Mouse (Mus musculus): ENCODE measurements at regions not wholly inside any gene's neighbourhood (a gene's known extent, or its start where the extent isn't known, plus 50 kb on each side); places are given as distances from the start of the nearest gene placed in this dataset.

DNA sequence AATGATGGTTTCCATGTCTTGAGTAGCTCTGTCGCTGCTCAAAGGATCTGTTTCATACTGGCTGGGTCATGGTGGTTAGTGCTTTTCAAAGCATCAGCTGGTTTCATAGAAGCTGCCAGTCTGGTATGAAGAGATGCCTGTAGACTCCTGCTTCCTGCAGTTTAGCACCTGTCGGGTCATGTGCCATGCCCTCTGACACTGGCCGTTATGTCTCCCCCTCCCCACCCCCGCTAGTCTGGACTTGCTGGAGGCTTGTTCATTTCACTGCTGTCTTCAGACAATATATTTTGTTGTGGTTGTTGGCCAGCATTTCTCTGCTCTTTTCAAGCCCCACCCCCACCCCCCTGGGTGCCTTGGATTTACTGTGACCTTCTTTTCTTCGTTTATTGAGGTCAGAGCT, 450.1 kb downstream of the Tcerg1l start:
- H3K4me1 ChIP-seq (ENCODE audit: control insufficient read depth, insufficient read depth, low read length), result no peaks in the 10 kb centered on the region
- no peak overlapping the region for H3K27ac ChIP-seq (ENCODE audit: control insufficient read depth, insufficient read depth, low read depth, low read length, poor library complexity)
- H3K4me3 ChIP-seq (replicated peaks; ENCODE audit: control insufficient read depth, low read depth, low read length), result no peak overlapping the region
- WGBS, result 58% methylated on average over 5 of the region's 5 CpGs
- TF ChIP-seq CTCF (IDR thresholded peaks at IDR 0.05; ENCODE audit: control insufficient read depth, insufficient read depth, low read length), result no peak

DNA sequence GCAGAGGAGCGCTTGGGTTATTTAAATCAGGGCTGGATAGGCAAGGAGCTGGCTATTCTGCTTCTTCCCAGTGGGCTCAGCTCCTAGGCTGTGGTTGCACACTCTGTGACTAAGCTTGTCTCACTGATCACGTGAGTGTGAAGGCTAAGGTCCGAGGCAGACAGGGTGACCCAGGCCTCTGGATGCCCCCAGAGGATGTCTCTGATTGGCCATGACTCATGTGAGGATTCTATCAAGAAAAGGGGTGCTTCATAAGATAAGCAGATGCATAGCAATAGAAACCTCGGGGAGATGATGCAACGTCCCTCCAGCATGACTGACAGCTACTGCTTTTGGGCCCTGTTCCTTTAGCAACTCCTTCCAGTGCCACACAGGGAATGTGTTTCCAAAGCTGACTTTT, 440.2 kb downstream of the Tcerg1l start:
- H3K27ac ChIP-seq (ENCODE audit: control insufficient read depth, insufficient read depth, low read depth, low read length, poor library complexity), result no peak overlapping the region
- no peak overlapping the region for H3K4me3 ChIP-seq (replicated peaks; ENCODE audit: control insufficient read depth, low read depth, low read length)
- H3K4me1 ChIP-seq (ENCODE audit: control insufficient read depth, insufficient read depth, low read length), result no peaks in the 10 kb centered on the region
- no peak for TF ChIP-seq POLR2A (IDR thresholded peaks at IDR 0.05; ENCODE audit: borderline replicate concordance, control insufficient read depth, low read depth, low read length)
- no peak for TF ChIP-seq CTCF (IDR thresholded peaks at IDR 0.05; ENCODE audit: control insufficient read depth, insufficient read depth, low read length)
- 48% methylated on average over 5 of the region's 5 CpGs for WGBS

DNA sequence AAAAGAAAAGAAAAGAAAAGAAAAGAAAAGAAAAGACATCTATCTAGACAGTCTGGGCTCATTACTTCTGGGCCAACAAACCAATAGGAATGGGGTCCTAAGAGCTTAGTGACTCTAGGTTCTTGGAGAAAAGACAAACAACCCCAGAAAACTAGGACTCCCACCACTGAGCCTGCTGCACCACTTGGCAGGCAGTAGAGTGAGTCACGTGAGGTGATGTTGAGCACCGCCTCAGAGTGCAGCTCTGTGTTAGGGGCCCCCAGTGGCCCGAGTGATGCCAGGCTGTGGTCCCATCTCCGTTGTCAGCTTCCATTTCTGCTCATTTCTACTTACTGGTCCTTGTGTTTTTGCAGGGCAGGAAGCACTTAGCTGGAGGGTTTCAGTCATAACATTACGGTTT, 439.7 kb downstream of the Tcerg1l start:
- H3K4me1 ChIP-seq (ENCODE audit: control insufficient read depth, insufficient read depth, low read length), result no peaks in the 10 kb centered on the region
- TF ChIP-seq CTCF (IDR thresholded peaks at IDR 0.05; ENCODE audit: control insufficient read depth, insufficient read depth, low read length), result no peak
- no peak for TF ChIP-seq POLR2A (IDR thresholded peaks at IDR 0.05; ENCODE audit: borderline replicate concordance, control insufficient read depth, low read depth, low read length)
- 77% methylated on average over 5 of the region's 5 CpGs for WGBS
- no peak overlapping the region for H3K27ac ChIP-seq (ENCODE audit: control insufficient read depth, insufficient read depth, low read depth, low read length, poor library complexity)
- no peak overlapping the region for H3K4me3 ChIP-seq (replicated peaks; ENCODE audit: control insufficient read depth, low read depth, low read length)

DNA sequence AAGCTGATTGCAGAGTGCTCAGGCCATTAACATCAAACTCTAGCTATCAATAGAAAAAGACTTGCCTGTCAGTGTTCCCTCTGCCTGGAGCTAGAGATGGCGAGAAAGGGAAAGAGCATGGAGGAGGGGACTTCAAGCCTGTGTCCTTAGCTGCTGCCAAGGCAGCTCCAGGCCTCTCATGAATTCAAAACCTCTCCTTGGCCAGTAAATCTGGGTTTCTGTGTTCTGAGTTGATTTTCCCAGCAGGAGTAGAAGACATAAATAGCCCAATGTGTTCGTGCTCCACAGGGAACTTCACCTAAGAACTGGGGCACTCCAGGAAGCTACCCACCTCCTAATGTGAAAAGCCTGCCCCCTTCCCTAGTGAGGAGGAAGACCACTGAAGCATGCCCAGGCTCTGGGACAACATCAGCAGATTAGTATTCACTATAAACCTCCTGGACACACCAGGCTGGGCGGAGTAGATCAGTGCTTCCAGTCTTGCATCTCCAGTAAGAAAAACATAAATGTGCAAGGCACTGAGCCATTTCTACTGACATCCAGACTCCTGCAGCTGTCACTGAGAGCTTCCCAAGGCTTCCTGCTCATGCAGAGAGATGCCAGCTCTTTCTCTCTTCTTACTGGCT, 433.9 kb downstream of the Tcerg1l start:
- TF ChIP-seq POLR2A (IDR thresholded peaks at IDR 0.05; ENCODE audit: borderline replicate concordance, control insufficient read depth, low read depth, low read length) (no peak), CTCF (IDR thresholded peaks at IDR 0.05; ENCODE audit: control insufficient read depth, insufficient read depth, low read length) (no peak)

DNA sequence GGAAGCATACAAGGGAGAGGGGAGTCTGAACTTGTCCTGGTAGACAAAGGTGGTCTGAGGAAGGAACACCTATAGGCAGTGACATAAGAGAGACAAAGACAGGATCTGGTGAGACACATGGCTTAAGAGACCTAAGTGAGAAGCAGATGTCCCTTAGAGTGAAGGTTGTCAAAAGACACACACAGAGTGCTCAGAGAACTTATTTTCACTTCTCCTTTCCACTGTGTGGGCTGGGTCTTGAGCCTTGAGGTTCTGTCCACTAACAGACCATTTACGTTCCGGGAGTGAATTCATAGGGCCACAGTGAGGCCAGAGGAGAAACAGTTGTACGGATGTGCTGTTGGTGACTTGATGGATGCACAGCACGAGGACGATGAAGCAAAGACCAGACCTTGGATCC, 422.8 kb downstream of the Tcerg1l start:
- WGBS, result 78% methylated on average over 5 of the region's 5 CpGs
- H3K4me1 ChIP-seq (ENCODE audit: control insufficient read depth, insufficient read depth, low read length), result no peaks in the 10 kb centered on the region
- TF ChIP-seq POLR2A (IDR thresholded peaks at IDR 0.05; ENCODE audit: borderline replicate concordance, control insufficient read depth, low read depth, low read length) (no peak), CTCF (IDR thresholded peaks at IDR 0.05; ENCODE audit: control insufficient read depth, insufficient read depth, low read length) (no peak)
- H3K4me3 ChIP-seq (replicated peaks; ENCODE audit: control insufficient read depth, low read depth, low read length), result no peak overlapping the region
- no peak overlapping the region for H3K27ac ChIP-seq (ENCODE audit: control insufficient read depth, insufficient read depth, low read depth, low read length, poor library complexity)

More for the DNA sequence above, 433.9 kb downstream of the Tcerg1l start:
- H3K4me1 ChIP-seq (ENCODE audit: control insufficient read depth, insufficient read depth, low read length), result no peaks in the 10 kb centered on the region
- H3K27ac ChIP-seq (ENCODE audit: control insufficient read depth, insufficient read depth, low read depth, low read length, poor library complexity), result no peak overlapping the region
- H3K4me3 ChIP-seq (replicated peaks; ENCODE audit: control insufficient read depth, low read depth, low read length), result no peak overlapping the region
- 58% methylated on average over 3 of the region's 3 CpGs for WGBS

DNA sequence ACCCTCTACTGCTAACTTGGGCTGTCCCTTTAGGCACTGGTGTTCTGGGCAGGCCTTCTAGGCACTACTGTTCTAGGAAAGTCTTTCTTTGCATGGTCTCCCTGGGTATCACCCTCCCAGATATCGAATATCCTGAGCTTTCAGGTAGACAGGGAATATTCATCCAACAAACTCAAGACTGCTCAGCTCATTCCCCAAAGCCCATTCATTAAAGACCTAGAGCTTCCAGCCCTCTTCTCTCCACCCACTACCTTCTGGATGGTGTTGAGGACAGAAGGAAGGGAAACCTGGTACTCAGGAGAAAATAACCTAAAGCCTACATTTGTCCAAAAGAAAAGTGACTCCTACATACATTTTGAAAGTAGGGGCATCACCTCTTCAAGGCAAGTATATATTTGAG, 420.0 kb downstream of the Tcerg1l start:
- WGBS, result 45% methylated on average over 1 of the region's 1 CpGs
- H3K4me1 ChIP-seq (ENCODE audit: control insufficient read depth, insufficient read depth, low read length), result no peaks in the 10 kb centered on the region
- TF ChIP-seq CTCF (IDR thresholded peaks at IDR 0.05; ENCODE audit: control insufficient read depth, insufficient read depth, low read length) (no peak), POLR2A (IDR thresholded peaks at IDR 0.05; ENCODE audit: borderline replicate concordance, control insufficient read depth, low read depth, low read length) (no peak)
- no peak overlapping the region for H3K27ac ChIP-seq (ENCODE audit: control insufficient read depth, insufficient read depth, low read depth, low read length, poor library complexity)
- H3K4me3 ChIP-seq (replicated peaks; ENCODE audit: control insufficient read depth, low read depth, low read length), result no peak overlapping the region

DNA sequence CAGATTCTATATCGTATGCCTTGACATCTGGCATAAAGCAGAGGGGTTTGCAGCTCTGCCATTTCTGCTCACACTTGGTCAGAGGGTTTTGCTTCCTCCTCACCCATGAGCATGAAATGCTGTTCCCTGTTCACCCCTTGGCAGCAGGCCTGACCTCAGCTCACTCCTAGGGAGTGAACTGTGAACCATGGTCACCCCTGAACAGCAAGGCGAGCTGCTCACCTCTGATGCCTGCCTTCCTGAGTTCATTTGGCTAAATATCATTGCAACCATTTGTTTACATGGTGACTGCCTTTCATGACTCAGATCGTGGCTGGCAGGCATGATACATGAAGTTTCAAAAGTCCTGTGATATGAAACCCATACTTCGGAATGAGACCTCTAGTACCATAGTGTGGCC, 418.2 kb downstream of the Tcerg1l start:
- 71% methylated on average over 4 of the region's 4 CpGs for WGBS
- no peak overlapping the region for H3K4me3 ChIP-seq (replicated peaks; ENCODE audit: control insufficient read depth, low read depth, low read length)
- TF ChIP-seq CTCF (IDR thresholded peaks at IDR 0.05; ENCODE audit: control insufficient read depth, insufficient read depth, low read length) (no peak), POLR2A (IDR thresholded peaks at IDR 0.05; ENCODE audit: borderline replicate concordance, control insufficient read depth, low read depth, low read length) (no peak)
- H3K27ac ChIP-seq (ENCODE audit: control insufficient read depth, insufficient read depth, low read depth, low read length, poor library complexity), result no peak overlapping the region
- no peaks in the 10 kb centered on the region for H3K4me1 ChIP-seq (ENCODE audit: control insufficient read depth, insufficient read depth, low read length)

DNA sequence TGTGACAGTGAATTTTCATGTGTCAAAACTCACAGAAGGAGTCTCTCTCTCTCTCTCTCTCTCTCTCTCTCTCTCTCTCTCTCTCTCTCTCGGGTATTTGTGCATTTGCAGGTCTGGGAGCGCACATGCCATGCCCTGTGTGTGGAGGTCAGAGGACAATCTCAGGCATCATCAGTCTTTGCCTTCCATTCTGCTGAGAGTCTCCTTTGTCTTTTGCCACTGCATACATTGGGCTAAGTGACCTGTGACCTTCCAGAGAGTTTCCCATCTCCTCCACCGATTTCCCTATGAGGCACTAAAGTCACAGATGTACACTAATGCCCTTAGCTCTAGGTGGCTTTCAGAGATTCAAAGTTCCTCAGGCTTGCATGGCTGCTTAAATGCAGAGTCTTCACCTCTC, 391.7 kb downstream of the Tcerg1l start:
- Histone ChIP-seq H3K4me1 (ENCODE audit: control insufficient read depth, insufficient read depth, low read length) (no peaks in the 10 kb centered on the region), H3K4me3 (replicated peaks; ENCODE audit: control insufficient read depth, low read depth, low read length) (no peak overlapping the region), H3K27ac (ENCODE audit: control insufficient read depth, insufficient read depth, low read depth, low read length, poor library complexity) (no peak overlapping the region)
- no peak for TF ChIP-seq CTCF (IDR thresholded peaks at IDR 0.05; ENCODE audit: control insufficient read depth, insufficient read depth, low read length)
- no peak for TF ChIP-seq POLR2A (IDR thresholded peaks at IDR 0.05; ENCODE audit: borderline replicate concordance, control insufficient read depth, low read depth, low read length)
- 54% methylated on average over 3 of the region's 3 CpGs for WGBS

DNA sequence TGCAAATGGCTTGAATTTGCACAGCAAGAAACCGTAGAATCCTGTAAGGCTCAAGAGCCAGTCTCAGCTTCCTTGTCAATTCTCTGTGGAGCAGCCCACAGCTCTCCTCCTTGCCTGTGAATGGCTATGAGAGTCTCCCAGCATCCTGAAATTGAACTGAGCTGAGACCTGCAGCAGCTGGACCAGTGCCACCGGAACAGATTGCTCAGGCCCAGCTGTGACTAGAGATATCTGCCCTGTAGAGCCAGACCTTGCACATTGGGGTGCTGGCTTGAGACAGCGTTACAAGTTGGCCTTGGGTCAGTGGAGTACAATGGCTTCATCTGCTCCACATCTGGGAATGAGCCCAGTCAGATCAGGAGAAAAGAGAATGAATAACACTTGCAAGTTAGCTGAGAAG, 390.6 kb downstream of the Tcerg1l start:
- Histone ChIP-seq H3K4me3 (replicated peaks; ENCODE audit: control insufficient read depth, low read depth, low read length) (no peak overlapping the region), H3K27ac (ENCODE audit: control insufficient read depth, insufficient read depth, low read depth, low read length, poor library complexity) (no peak overlapping the region), H3K4me1 (ENCODE audit: control insufficient read depth, insufficient read depth, low read length) (no peaks in the 10 kb centered on the region)
- no peak for TF ChIP-seq POLR2A (IDR thresholded peaks at IDR 0.05; ENCODE audit: borderline replicate concordance, control insufficient read depth, low read depth, low read length)
- no peak for TF ChIP-seq CTCF (IDR thresholded peaks at IDR 0.05; ENCODE audit: control insufficient read depth, insufficient read depth, low read length)
- 72% methylated on average over 3 of the region's 3 CpGs for WGBS

All from bone marrow, adult 2 months (tissue).